Mouse (Mus musculus) MEL (cell line): ENCODE data around the gene Nt5e.

Experiments
- BHLHE40 ChIP-seq: IDR thresholded peaks from 2 replicates; pipeline ENCODE4 v1.6.1; 2012; ENCODE audit warnings: low read depth, mild to moderate bottlenecking, inconsistent platforms, low read length, improper control_type of control experiment, borderline replicate concordance
- CTCF ChIP-seq, 3 experiments: IDR thresholded peaks in 2 of 3; conservative IDR thresholded peaks in 1 of 3; 2 replicates each; pipeline ENCODE4 v1.5.1; 2011 to 2012; ENCODE audit warnings: low read length in 3 of 3, low read depth in 2 of 3, mild to moderate bottlenecking in 2 of 3, improper control_type of control experiment in 1 of 3, inconsistent platforms in 1 of 3, mixed read lengths in 1 of 3, moderate library complexity in 1 of 3; ENCODE audit not compliant: control insufficient read depth in 1 of 3, insufficient read depth in 1 of 3, poor library complexity in 1 of 3, severe bottlenecking in 1 of 3
- EP300 ChIP-seq, 2 experiments: IDR thresholded peaks; 2 replicates each; pipeline ENCODE4 v1.6.1; 2011; ENCODE audit warnings: improper control_type of control experiment in 2 of 2, low read length in 2 of 2, low read depth in 1 of 2, mild to moderate bottlenecking in 1 of 2
- MXI1 ChIP-seq: IDR thresholded peaks from 2 replicates; pipeline ENCODE4 v1.6.1; 2011; ENCODE audit warnings: mild to moderate bottlenecking, low read depth, low read length, improper control_type of control experiment

DNA sequence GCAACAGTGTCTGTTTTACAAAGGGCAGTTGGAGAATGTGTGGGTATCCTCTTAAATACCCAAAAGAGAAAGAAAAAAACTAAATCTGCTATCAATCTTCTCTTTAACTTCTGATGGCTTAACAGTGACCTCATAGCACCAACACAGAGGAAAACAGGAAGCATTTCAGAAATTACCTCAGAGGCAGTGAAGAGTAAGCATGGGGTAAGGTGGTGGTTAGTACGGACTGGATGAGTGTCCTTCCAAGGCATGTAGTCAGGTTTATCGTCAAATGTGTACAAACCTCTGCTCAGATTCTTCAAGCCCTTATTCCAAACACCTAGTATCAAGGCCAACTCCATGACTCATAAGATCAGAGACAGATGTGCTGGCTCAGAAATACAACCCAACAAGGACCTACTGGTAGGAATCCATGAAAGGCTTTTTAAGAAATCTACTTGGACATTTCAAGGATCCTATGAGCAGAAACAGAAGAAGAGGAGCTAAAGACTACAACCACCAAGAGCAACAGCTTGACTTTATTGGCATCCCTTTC lies 34.1 kb upstream of the Nt5e start:
- TF ChIP-seq CTCF (IDR thresholded peaks at IDR 0.05 in 2 of 3, conservative IDR thresholded peaks at IDR 0.05 in 1 of 3; ENCODE audit: control insufficient read depth in 1 of 3, insufficient read depth in 1 of 3, low read depth in 2 of 3, low read length in 3 of 3, poor library complexity in 1 of 3, severe bottlenecking in 1 of 3), result no peak
- no peak for TF ChIP-seq MXI1
- no peak for TF ChIP-seq BHLHE40
- TF ChIP-seq EP300 (IDR thresholded peaks at IDR 0.05; ENCODE audit: low read depth in 1 of 2, low read length in 2 of 2), result no peak
